In the genomic region with DNA sequence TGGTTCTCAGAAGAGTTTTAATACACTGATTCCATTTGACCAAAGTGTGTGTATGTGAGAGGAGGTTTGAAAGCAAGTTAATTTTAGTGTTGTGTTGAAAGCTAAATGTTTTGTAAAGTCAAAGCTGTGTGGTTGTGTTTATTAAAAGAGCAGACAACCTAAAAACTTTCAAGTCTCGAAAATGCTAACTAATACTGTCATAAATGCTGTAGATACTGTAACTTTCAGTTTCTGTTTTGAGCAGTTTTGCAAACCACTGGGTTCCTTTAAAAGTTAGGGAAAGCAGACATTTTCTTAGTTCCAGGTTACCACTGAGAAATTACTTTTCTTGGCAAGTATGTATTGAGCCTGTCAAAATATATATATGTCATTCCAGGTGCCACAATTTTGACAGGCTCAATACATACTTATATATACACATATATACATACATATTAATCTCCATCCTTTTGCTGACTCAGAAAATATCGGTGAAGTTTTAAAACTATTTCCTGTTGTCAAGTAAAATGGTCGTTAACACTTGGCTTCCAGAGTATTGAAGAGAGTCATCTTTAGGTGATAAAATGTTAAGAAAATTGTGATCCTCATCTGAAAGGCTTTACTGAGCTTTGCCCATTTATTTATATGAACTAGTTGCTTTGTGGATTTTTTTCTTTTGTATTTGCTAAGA, we compare ENCODE assay signal across 8 mouse cellular contexts. TPM values are rescaled to one million over a fixed set of nuclear protein-coding genes. Genes with fewer than 3 reads are reported as not detected.
DNase-seq lines count a peak whose midpoint lies in the region; ATAC-seq and TF ChIP-seq lines count a peak whose summit lies in the region.
"Had no signal": no experiment of that assay in that cellular context is flagged by ENCODE, and none has a peak within 500 bp of the region (broad histone marks: within the 10 kb centered on the region; RNA-seq: fewer than 3 reads in every experiment).

No protein-coding gene starts in this region.

- H3K4me1 ChIP-seq in neural tube, embryonic 11.5 days (ENCODE audit: control insufficient read depth, insufficient read depth, low read length), result peaks cover 3% of the 10 kb centered on the region; the same call in 1 of the 2 replicates
- H3K4me1 ChIP-seq in embryonic fibroblast, embryonic 13.5 days (ENCODE audit: control insufficient read depth, insufficient read depth, low read length), result peaks cover 2% of the 10 kb centered on the region; the same call in 1 of the 2 replicates
- peaks cover 8% of the 10 kb centered on the region; the same call in 1 of the 2 replicates for H3K4me1 ChIP-seq in limb, embryonic 15.5 days
- H3K4me1 ChIP-seq in stomach, postnatal 0 days (replicated peaks; ENCODE audit: control insufficient read depth, insufficient read depth), result no peaks in the 10 kb centered on the region

- DNase-seq in neural tube, embryonic 11.5 days (ENCODE audit: low spot score), result no peak
- no peak for DNase-seq in neural tube, embryonic 10.5 days (ENCODE audit: extremely low spot score, low spot score)
- DNase-seq in stomach, postnatal 0 days (ENCODE audit: low spot score), result no peak
- DNase-seq in adrenal gland, postnatal 14 days, result no peak
- no peak for DNase-seq in lung, postnatal 4 days
- DNase-seq: spleen, adult 18-20 months had no signal

- H3K9ac ChIP-seq in neural tube, embryonic 11.5 days (ENCODE audit: low read length), result peak overlapping the region; percentile 81
- H3K9ac ChIP-seq in limb, embryonic 15.5 days, result peak overlapping the region; percentile 62
- H3K9ac ChIP-seq in stomach, postnatal 0 days (ENCODE audit: low read length), result peak overlapping the region; percentile 86

- H3K27ac ChIP-seq in neural tube, embryonic 11.5 days (ENCODE audit: low read depth, low read length), result no peak overlapping the region
- no peak overlapping the region for H3K27ac ChIP-seq in embryonic fibroblast, embryonic 13.5 days (ENCODE audit: insufficient read depth, low read length)
- no peak overlapping the region for H3K27ac ChIP-seq in limb, embryonic 15.5 days
- H3K27ac ChIP-seq in stomach, postnatal 0 days (replicated peaks), result no peak overlapping the region

- no peaks in the 10 kb centered on the region for H3K27me3 ChIP-seq in neural tube, embryonic 11.5 days (ENCODE audit: control insufficient read depth, insufficient read depth, low read length)
- no peaks in the 10 kb centered on the region for H3K27me3 ChIP-seq in limb, embryonic 15.5 days
- H3K27me3 ChIP-seq in stomach, postnatal 0 days (ENCODE audit: control insufficient read depth, insufficient read depth, low read length), result no peaks in the 10 kb centered on the region

- H3K4me2 ChIP-seq in neural tube, embryonic 11.5 days (ENCODE audit: low read depth), result peak overlapping the region; percentile 65
- peak overlapping the region; percentile 66 for H3K4me2 ChIP-seq in limb, embryonic 15.5 days
- peak overlapping the region; percentile 76 for H3K4me2 ChIP-seq in stomach, postnatal 0 days (replicated peaks; ENCODE audit: low read depth)

- H3K36me3 ChIP-seq in neural tube, embryonic 11.5 days (ENCODE audit: control insufficient read depth, insufficient read depth, low read length), result no peaks in the 10 kb centered on the region; the same call in 1 of the 2 replicates
- H3K36me3 ChIP-seq in limb, embryonic 15.5 days, result peaks cover 14% of the 10 kb centered on the region
- peaks cover 4% of the 10 kb centered on the region for H3K36me3 ChIP-seq in stomach, postnatal 0 days (ENCODE audit: control insufficient read depth, insufficient read depth, low read length)

- no peak for TF ChIP-seq EP300 in stomach, postnatal 0 days (optimal IDR thresholded peaks at IDR 0.05)

- TF ChIP-seq POLR2A in embryonic fibroblast, embryonic 13.5 days (IDR thresholded peaks at IDR 0.05; ENCODE audit: low read depth, low read length), result no peak

- 85% methylated on average over 3 of the region's 3 CpGs for WGBS in neural tube, embryonic 11.5 days
- WGBS in limb, embryonic 15.5 days, result 63% methylated on average over 3 of the region's 3 CpGs
- WGBS in stomach, postnatal 0 days, result 47% methylated on average over 3 of the region's 3 CpGs

- TF ChIP-seq CTCF in embryonic fibroblast, embryonic 13.5 days (IDR thresholded peaks at IDR 0.05; ENCODE audit: borderline replicate concordance, insufficient read depth, low read length), result no peak
- TF ChIP-seq CTCF in stomach, postnatal 0 days (IDR thresholded peaks at IDR 0.05; ENCODE audit: low read depth), result no peak

- H3K4me3 ChIP-seq in neural tube, embryonic 11.5 days (ENCODE audit: low read depth, low read length), result peak overlapping the region; percentile 97
- H3K4me3 ChIP-seq in embryonic fibroblast, embryonic 13.5 days (ENCODE audit: insufficient read depth, low read length), result peak overlapping the region; percentile 95
- H3K4me3 ChIP-seq in limb, embryonic 15.5 days, result peak overlapping the region; percentile 53
- peak overlapping the region; percentile 87 for H3K4me3 ChIP-seq in stomach, postnatal 0 days (ENCODE audit: low read depth, low read length)

- ATAC-seq in neural tube, embryonic 11.5 days (ENCODE audit: insufficient read depth, low FRiP score, low TSS enrichment), result no peak
- ATAC-seq in limb, embryonic 15.5 days (ENCODE audit: insufficient number of reproducible peaks, low FRiP score, low TSS enrichment, low read depth), result no peak
- ATAC-seq in stomach, postnatal 0 days (ENCODE audit: low FRiP score, low TSS enrichment), result no peak

- no peaks in the 10 kb centered on the region for H3K9me3 ChIP-seq in neural tube, embryonic 11.5 days (ENCODE audit: control insufficient read depth, low read length)
- H3K9me3 ChIP-seq in limb, embryonic 15.5 days, result no peaks in the 10 kb centered on the region
- H3K9me3 ChIP-seq in stomach, postnatal 0 days (ENCODE audit: control insufficient read depth, low read length), result no peaks in the 10 kb centered on the region

RNA-seq across cellular contexts. Expression of gene Psma5, which starts 1.2 kb away (rescaled TPM):
- polyA plus RNA-seq in neural tube, embryonic 11.5 days (2014; fragmentation: Nextera tagmentation; extraction: Ambion mirVana), result 294 and 297 TPM in 2 replicates
- polyA plus RNA-seq in embryonic fibroblast, embryonic 13.5 days (2011; ENCODE audit: insufficient read length, low read depth, missing spikeins), result 118 and 123 TPM in 2 replicates
- polyA plus RNA-seq in limb, embryonic 15.5 days (2015; fragmentation: Nextera tagmentation; extraction: Ambion mirVana), result 254 and 257 TPM in 2 replicates
- polyA plus RNA-seq in stomach, postnatal 0 days (2015; fragmentation: Nextera tagmentation; extraction: Ambion mirVana), result 159 and 166 TPM in 2 replicates
- 83.9 and 86.4 TPM in 2 replicates for total RNA-seq in adrenal gland, postnatal 14 days (2021)

RNA-seq across cellular contexts. Expression of gene Sort1, which starts 25.9 kb away (rescaled TPM):
- 30.2 and 32.7 TPM in 2 replicates for polyA plus RNA-seq in neural tube, embryonic 11.5 days (2014; fragmentation: Nextera tagmentation; extraction: Ambion mirVana)
- 14.0 and 19.2 TPM in 2 replicates for polyA plus RNA-seq in embryonic fibroblast, embryonic 13.5 days (2011; ENCODE audit: insufficient read length, low read depth, missing spikeins)
- polyA plus RNA-seq in limb, embryonic 15.5 days (2015; fragmentation: Nextera tagmentation; extraction: Ambion mirVana), result 10.2 and 12.8 TPM in 2 replicates
- polyA plus RNA-seq in stomach, postnatal 0 days (2015; fragmentation: Nextera tagmentation; extraction: Ambion mirVana), result 7.6 and 9.2 TPM in 2 replicates
- total RNA-seq in adrenal gland, postnatal 14 days (2021), result 42.0 and 45.7 TPM in 2 replicates

RNA-seq across cellular contexts. Expression of gene Sypl2, which starts 31.5 kb away (rescaled TPM):
- polyA plus RNA-seq in neural tube, embryonic 11.5 days (2014; fragmentation: Nextera tagmentation; extraction: Ambion mirVana), result 0.46 and 0.76 TPM in 2 replicates
- polyA plus RNA-seq in embryonic fibroblast, embryonic 13.5 days (2011; ENCODE audit: insufficient read length, low read depth, missing spikeins), result not detected in 2 replicates
- 2.8 and 7.6 TPM in 2 replicates for polyA plus RNA-seq in limb, embryonic 15.5 days (2015; fragmentation: Nextera tagmentation; extraction: Ambion mirVana)
- 0.04 and 0.05 TPM in 2 replicates for polyA plus RNA-seq in stomach, postnatal 0 days (2015; fragmentation: Nextera tagmentation; extraction: Ambion mirVana)
- total RNA-seq in adrenal gland, postnatal 14 days (2021), result 0.15 and 0.22 TPM in 2 replicates

RNA-seq across cellular contexts. Expression of gene Atxn7l2, which starts 47.2 kb away (rescaled TPM):
- 21.1 and 24.5 TPM in 2 replicates for polyA plus RNA-seq in neural tube, embryonic 11.5 days (2014; fragmentation: Nextera tagmentation; extraction: Ambion mirVana)
- polyA plus RNA-seq in embryonic fibroblast, embryonic 13.5 days (2011; ENCODE audit: insufficient read length, low read depth, missing spikeins), result 4.1 and 6.2 TPM in 2 replicates
- 18.0 and 18.7 TPM in 2 replicates for polyA plus RNA-seq in limb, embryonic 15.5 days (2015; fragmentation: Nextera tagmentation; extraction: Ambion mirVana)
- polyA plus RNA-seq in stomach, postnatal 0 days (2015; fragmentation: Nextera tagmentation; extraction: Ambion mirVana), result 4.3 and 4.8 TPM in 2 replicates
- 8.1 and 10.2 TPM in 2 replicates for total RNA-seq in adrenal gland, postnatal 14 days (2021)

RNA-seq across cellular contexts. Expression of gene Cyb561d1, which starts 57.0 kb away (rescaled TPM):
- 2.1 and 2.9 TPM in 2 replicates for polyA plus RNA-seq in neural tube, embryonic 11.5 days (2014; fragmentation: Nextera tagmentation; extraction: Ambion mirVana)
- polyA plus RNA-seq in embryonic fibroblast, embryonic 13.5 days (2011; ENCODE audit: insufficient read length, low read depth, missing spikeins), result 2.7 and 3.5 TPM in 2 replicates
- 2.4 and 3.1 TPM in 2 replicates for polyA plus RNA-seq in limb, embryonic 15.5 days (2015; fragmentation: Nextera tagmentation; extraction: Ambion mirVana)
- polyA plus RNA-seq in stomach, postnatal 0 days (2015; fragmentation: Nextera tagmentation; extraction: Ambion mirVana), result 5.5 TPM in 2 replicates
- 5.7 and 9.6 TPM in 2 replicates for total RNA-seq in adrenal gland, postnatal 14 days (2021)
